Mouse (Mus musculus) spleen, adult 18-20 months (tissue): ENCODE data around the gene Nav2.

Experiments used
- DNase-seq, 2 experiments: peaks; one replicate each; pipeline ENCODE4 v3.0.0; 2022; ENCODE audit warnings: mixed read lengths in 2 of 2

Nav2 gene

GRCm38 (mm10) chr7:49341919-49342529 is 433.5 kb downstream of the Nav2 start:
- DNase-seq: no peak

- no peak for DNase-seq
These were observed 434.1 kb downstream of the Nav2 start for GRCm38 (mm10) chr7:49342556-49343080.

- DNase-seq: peak in 1 of 2 experiments; percentile 3
These were observed 434.6 kb downstream of the Nav2 start for GRCm38 (mm10) chr7:49343081-49343600.

- DNase-seq: no peak
These were observed 435.4 kb downstream of the Nav2 start for GRCm38 (mm10) chr7:49343752-49344484.

- DNase-seq: no peak
These were observed 439.1 kb downstream of the Nav2 start for GRCm38 (mm10) chr7:49347338-49348272.

GRCm38 (mm10) chr7:49348636-49349035 is 440.1 kb downstream of the Nav2 start:
- DNase-seq: no peak

- no peak for DNase-seq
These were observed 441.9 kb downstream of the Nav2 start for GRCm38 (mm10) chr7:49350321-49351007.

GRCm38 (mm10) chr7:49351596-49352258 is 443.2 kb downstream of the Nav2 start:
- DNase-seq: no peak

- no peak for DNase-seq
These were observed 449.1 kb downstream of the Nav2 start for GRCm38 (mm10) chr7:49357441-49358165.

- DNase-seq: no peak
These were observed 450.6 kb downstream of the Nav2 start for GRCm38 (mm10) chr7:49359120-49359519.

GRCm38 (mm10) chr7:49360597-49360996 is 452.1 kb downstream of the Nav2 start:
- DNase-seq: no peak

- DNase-seq: no peak
These were observed 453.1 kb downstream of the Nav2 start for GRCm38 (mm10) chr7:49361465-49362090.

- no peak for DNase-seq
These were observed 456.1 kb downstream of the Nav2 start for GRCm38 (mm10) chr7:49364486-49365162.

GRCm38 (mm10) chr7:49368590-49368989 is 460.1 kb downstream of the Nav2 start:
- DNase-seq: no peak

GRCm38 (mm10) chr7:49369006-49369405 is 460.5 kb downstream of the Nav2 start:
- no peak for DNase-seq

- no peak for DNase-seq
These were observed 461.4 kb downstream of the Nav2 start for GRCm38 (mm10) chr7:49369809-49370473.

- no peak for DNase-seq
These were observed 462.8 kb downstream of the Nav2 start for GRCm38 (mm10) chr7:49371345-49371744.

GRCm38 (mm10) chr7:49371972-49372371 is 463.5 kb downstream of the Nav2 start:
- no peak for DNase-seq

- DNase-seq: no peak
These were observed 464.7 kb downstream of the Nav2 start for GRCm38 (mm10) chr7:49373173-49373572.
